Comparison of ENCODE assay signal across 8 mouse cellular contexts in the genomic region with DNA sequence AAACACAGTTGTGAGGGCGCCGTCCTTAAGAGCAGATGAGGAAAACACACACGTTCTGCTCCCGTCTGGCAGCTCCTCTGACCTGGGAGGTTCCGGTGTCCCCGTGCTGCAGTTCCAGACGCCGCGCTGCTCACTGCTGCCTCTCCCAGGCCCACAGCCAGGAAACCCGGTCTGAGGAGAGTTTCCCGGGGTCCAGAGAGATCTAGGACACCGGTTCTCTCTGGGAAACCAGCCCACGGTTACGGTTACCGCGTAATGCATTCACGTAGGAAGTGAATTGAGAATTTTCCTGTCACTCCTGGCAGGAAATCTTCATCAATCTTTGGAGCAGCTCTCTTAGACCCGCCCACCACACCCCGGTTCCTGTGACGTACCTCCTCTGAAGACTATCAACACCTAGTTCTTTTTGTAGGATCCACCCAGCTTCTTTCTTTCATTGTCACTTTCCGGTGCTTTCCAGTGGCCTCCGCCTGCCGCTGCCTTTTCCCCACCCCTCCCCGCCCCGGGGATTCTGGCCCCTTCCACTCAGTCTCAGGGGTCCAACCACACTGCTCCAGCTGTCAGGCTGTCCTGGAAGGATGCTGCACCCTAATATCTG.
DNase-seq lines count a peak whose midpoint lies in the region; ATAC-seq and TF ChIP-seq lines count a peak whose summit lies in the region.

No protein-coding gene starts in this region.

- TF ChIP-seq CTCF in liver, postnatal 0 days (IDR thresholded peaks at IDR 0.05; ENCODE audit: low read depth) = no peak

- peak; percentile 92 for ATAC-seq in forebrain, embryonic 15.5 days (replicated peaks)
- ATAC-seq in liver, postnatal 0 days = peak; percentile 85
- ATAC-seq in neural tube, embryonic 14.5 days (ENCODE audit: low read depth) = peak; percentile 95

- H3K9me3 ChIP-seq in forebrain, embryonic 15.5 days = no peaks in the 10 kb centered on the region
- no peaks in the 10 kb centered on the region for H3K9me3 ChIP-seq in liver, postnatal 0 days (ENCODE audit: low read length)
- H3K9me3 ChIP-seq in neural tube, embryonic 14.5 days (ENCODE audit: control insufficient read depth, low read length) = peaks cover 2% of the 10 kb centered on the region

- H3K4me3 ChIP-seq in forebrain, embryonic 15.5 days = peak overlapping the region; percentile 68
- H3K4me3 ChIP-seq in liver, postnatal 0 days (ENCODE audit: low read depth, low read length) = peak overlapping the region; percentile 63
- peak overlapping the region; percentile 67 for H3K4me3 ChIP-seq in neural tube, embryonic 14.5 days (ENCODE audit: low read depth, low read length)

- no peak for TF ChIP-seq EP300 in liver, postnatal 0 days (IDR thresholded peaks at IDR 0.05; ENCODE audit: low read depth)

- peak overlapping the region; percentile 68 for H3K9ac ChIP-seq in forebrain, embryonic 15.5 days (replicated peaks)
- H3K9ac ChIP-seq in liver, postnatal 0 days (replicated peaks) = peak overlapping the region; percentile 69
- H3K9ac ChIP-seq in neural tube, embryonic 14.5 days (replicated peaks; ENCODE audit: low read depth, low read length) = peak overlapping the region; percentile 71

- no peaks in the 10 kb centered on the region for H3K27me3 ChIP-seq in forebrain, embryonic 15.5 days
- H3K27me3 ChIP-seq in liver, postnatal 0 days (ENCODE audit: insufficient read depth, low read length) = no peaks in the 10 kb centered on the region
- H3K27me3 ChIP-seq in neural tube, embryonic 14.5 days (ENCODE audit: control insufficient read depth, insufficient read depth, low read length) = no peaks in the 10 kb centered on the region

- peaks cover 9% of the 10 kb centered on the region; the same call in 1 of the 2 replicates for H3K4me1 ChIP-seq in forebrain, embryonic 15.5 days
- peaks cover 2% of the 10 kb centered on the region; the same call in 1 of the 2 replicates for H3K4me1 ChIP-seq in liver, postnatal 0 days (ENCODE audit: insufficient read depth)
- H3K4me1 ChIP-seq in neural tube, embryonic 14.5 days (ENCODE audit: control insufficient read depth, insufficient read depth, low read length) = peaks cover 10% of the 10 kb centered on the region

- WGBS in forebrain, embryonic 15.5 days = 0% methylated on average over 25 of the region's 25 CpGs
- 1% methylated on average over 24 of the region's 25 CpGs for WGBS in liver, postnatal 0 days (ENCODE audit: insufficient replicate concordance)
- WGBS in neural tube, embryonic 14.5 days = under 1% methylated on average over 25 of the region's 25 CpGs

- peaks cover 13% of the 10 kb centered on the region; the same call in 1 of the 2 replicates for H3K36me3 ChIP-seq in forebrain, embryonic 15.5 days
- H3K36me3 ChIP-seq in liver, postnatal 0 days (replicated peaks; ENCODE audit: insufficient read depth, low read length) = no peaks in the 10 kb centered on the region
- no peaks in the 10 kb centered on the region for H3K36me3 ChIP-seq in neural tube, embryonic 14.5 days (ENCODE audit: control insufficient read depth, insufficient read depth, low read length)

- peak overlapping the region; percentile 54 for H3K4me2 ChIP-seq in forebrain, embryonic 15.5 days (replicated peaks)
- peak overlapping the region; percentile 83 for H3K4me2 ChIP-seq in liver, postnatal 0 days (ENCODE audit: low read depth, low read length)
- H3K4me2 ChIP-seq in neural tube, embryonic 14.5 days (ENCODE audit: low read depth, low read length) = peak overlapping the region; percentile 66

- DNase-seq in MN1 (ENCODE audit: low spot score) = peak; percentile 67
- peak; percentile 42 for DNase-seq in cerebellum, adult 11 months
- DNase-seq in heart, postnatal 25 days (ENCODE audit: low spot score) = peak; percentile 20
- peak; percentile 50 for DNase-seq in layer of hippocampus, adult 11-12 months (ENCODE audit: low spot score)
- DNase-seq in liver, postnatal 0 days = peak; percentile 64
- DNase-seq in thymus, postnatal 0 days (ENCODE audit: low spot score) = peak; percentile 64

- intact Hi-C loops in heart, postnatal 25 days (cut with DNase I) = loop anchor here (5.0 kb wide), 1 partner anchor 78 kb away; no protein-coding TSS in a partner anchor

- H3K27ac ChIP-seq in forebrain, embryonic 15.5 days (replicated peaks) = peak overlapping the region; percentile 88
- peak overlapping the region; percentile 49; the same call in 1 of the 2 replicates for H3K27ac ChIP-seq in liver, postnatal 0 days (ENCODE audit: low read depth)
- H3K27ac ChIP-seq in neural tube, embryonic 14.5 days (ENCODE audit: low read depth, low read length) = peak overlapping the region; percentile 91

Comparison
In these comparisons a context has a peak if more than half of its experiments do, and no peak if none do; other contexts are left out.
1. Peak in every context shown above with its lines: DNase-seq, ATAC-seq, H3K4me3 ChIP-seq and H3K27ac ChIP-seq.